Mouse (Mus musculus): ENCODE results near the gene Myef2. TPM values are rescaled to one million over a fixed set of nuclear protein-coding genes. Genes with fewer than 3 reads are reported as not detected.
"Not testable (repeated sequence)": the region's sequence is repeated elsewhere in the genome, so short reads cannot be mapped to it uniquely, and the experiment has no call there.

Myef2 gene
- polyA plus RNA-seq, 1 experiment from 2014 or later, result 263 TPM

DNA sequence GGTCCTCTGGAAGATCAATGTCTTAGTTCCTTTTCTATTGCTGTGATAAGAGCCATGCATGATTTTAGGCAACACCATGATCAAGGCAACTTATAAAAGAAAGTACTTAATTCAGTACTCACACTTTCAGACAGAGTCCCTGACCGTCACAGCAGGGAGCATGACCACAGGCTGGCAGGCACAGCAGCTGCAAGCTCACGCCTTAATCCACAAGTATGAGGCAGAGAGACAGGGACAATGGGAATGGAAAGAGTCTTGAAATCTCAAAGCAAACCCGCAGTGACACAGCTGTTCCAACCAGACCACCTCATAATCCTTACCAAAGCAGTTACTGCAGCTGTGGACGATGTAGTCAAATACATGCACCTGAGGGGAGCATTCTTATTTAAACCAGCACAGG lies 10.7 kb upstream of the Myef2 start:
- Histone ChIP-seq H3K4me2 (ENCODE audit: low read length) (no peak overlapping the region), H3K9ac (replicated peaks; ENCODE audit: low read length) (no peak overlapping the region), H3K4me1 (ENCODE audit: control insufficient read depth, insufficient read depth, low read length) (no peaks in the 10 kb centered on the region), H3K9me3 (ENCODE audit: control insufficient read depth, low read length) (no peaks in the 10 kb centered on the region), H3K27ac (replicated peaks; ENCODE audit: low read depth, low read length) (no peak overlapping the region), H3K36me3 (ENCODE audit: control insufficient read depth, insufficient read depth, low read length) (no peaks in the 10 kb centered on the region), H3K27me3 (ENCODE audit: control insufficient read depth, insufficient read depth, low read length) (no peaks in the 10 kb centered on the region), H3K4me3 (replicated peaks; ENCODE audit: low read depth, low read length) (no peak overlapping the region)
- 19% methylated on average over 4 of the region's 4 CpGs for WGBS
- ATAC-seq (ENCODE audit: low FRiP score, low TSS enrichment) (no peak), DNase-seq (no peak)

GRCm38 (mm10) chr2:125126792-125127191 lies 3.3 kb upstream of the Myef2 start:
- ATAC-seq (ENCODE audit: low FRiP score, low TSS enrichment) (no peak), DNase-seq (no peak)
- Histone ChIP-seq H3K36me3 (ENCODE audit: control insufficient read depth, insufficient read depth, low read length) (no peaks in the 10 kb centered on the region), H3K4me1 (ENCODE audit: control insufficient read depth, insufficient read depth, low read length) (peaks cover 4% of the 10 kb centered on the region; the same call in 1 of the 2 replicates), H3K27me3 (ENCODE audit: control insufficient read depth, insufficient read depth, low read length) (no peaks in the 10 kb centered on the region), H3K9me3 (ENCODE audit: control insufficient read depth, low read length) (no peaks in the 10 kb centered on the region), H3K4me3 (replicated peaks; ENCODE audit: low read depth, low read length) (no peak overlapping the region), H3K9ac (replicated peaks; ENCODE audit: low read length) (no peak overlapping the region), H3K27ac (replicated peaks; ENCODE audit: low read depth, low read length) (no peak overlapping the region), H3K4me2 (ENCODE audit: low read length) (no peak overlapping the region)
- 89% methylated on average over 3 of the region's 3 CpGs for WGBS

- 35% methylated on average over 4 of the region's 4 CpGs for WGBS
- Histone ChIP-seq H3K4me2 (ENCODE audit: low read length) (no peak overlapping the region), H3K9me3 (ENCODE audit: control insufficient read depth, low read length) (no peaks in the 10 kb centered on the region), H3K4me1 (ENCODE audit: control insufficient read depth, insufficient read depth, low read length) (peaks cover 13% of the 10 kb centered on the region), H3K36me3 (ENCODE audit: control insufficient read depth, insufficient read depth, low read length) (no peaks in the 10 kb centered on the region), H3K27me3 (ENCODE audit: control insufficient read depth, insufficient read depth, low read length) (no peaks in the 10 kb centered on the region), H3K4me3 (replicated peaks; ENCODE audit: low read depth, low read length) (no peak overlapping the region), H3K27ac (replicated peaks; ENCODE audit: low read depth, low read length) (no peak overlapping the region), H3K9ac (replicated peaks; ENCODE audit: low read length) (no peak overlapping the region)
- ATAC-seq (ENCODE audit: low FRiP score, low TSS enrichment) (no peak), DNase-seq (no peak)
Observed at GRCm38 (mm10) chr2:125125824-125126223, 2.4 kb upstream of the Myef2 start.

GRCm38 (mm10) chr2:125122624-125123476 lies 611 bp downstream of the Myef2 start:
- H3K9ac ChIP-seq (replicated peaks; ENCODE audit: low read length), result peak overlapping the region; percentile 99
- peak overlapping the region; percentile 70 for H3K4me2 ChIP-seq (ENCODE audit: low read length)
- DNase-seq (peak; percentile 72), ATAC-seq (ENCODE audit: low FRiP score, low TSS enrichment) (peak; percentile 74)
- H3K27me3 ChIP-seq (ENCODE audit: control insufficient read depth, insufficient read depth, low read length), result no peaks in the 10 kb centered on the region
- peak overlapping the region; percentile 97 for H3K27ac ChIP-seq (replicated peaks; ENCODE audit: low read depth, low read length)
- H3K4me1 ChIP-seq (ENCODE audit: control insufficient read depth, insufficient read depth, low read length), result peaks cover 22% of the 10 kb centered on the region
- H3K4me3 ChIP-seq (replicated peaks; ENCODE audit: low read depth, low read length), result peak overlapping the region; percentile 76
- H3K9me3 ChIP-seq (ENCODE audit: control insufficient read depth, low read length), result no peaks in the 10 kb centered on the region
- no peaks in the 10 kb centered on the region for H3K36me3 ChIP-seq (ENCODE audit: control insufficient read depth, insufficient read depth, low read length)
- WGBS, result under 1% methylated on average over 57 of the region's 59 CpGs

DNA sequence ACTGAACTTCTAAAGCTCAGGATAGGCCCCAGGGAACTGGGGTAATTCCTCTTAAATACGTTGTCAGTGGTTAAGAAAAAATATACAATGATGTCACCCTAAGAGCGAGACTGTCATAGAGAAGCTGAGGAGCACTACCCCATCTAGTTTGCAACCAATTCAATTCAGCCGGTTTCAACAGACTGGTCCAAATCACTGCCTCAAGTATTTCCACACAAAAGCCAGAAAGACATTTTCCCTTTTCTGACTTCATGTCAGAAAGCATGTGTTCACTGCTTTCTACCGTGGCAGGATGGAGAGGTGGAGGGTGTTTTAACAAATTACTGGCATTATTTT lies 1.2 kb downstream of the Myef2 start:
- no peaks in the 10 kb centered on the region for H3K27me3 ChIP-seq (ENCODE audit: control insufficient read depth, insufficient read depth, low read length)
- ATAC-seq (ENCODE audit: low FRiP score, low TSS enrichment) (peak; percentile 44; the same call in 1 of the 2 replicates), DNase-seq (peak; percentile 61)
- no peaks in the 10 kb centered on the region for H3K36me3 ChIP-seq (ENCODE audit: control insufficient read depth, insufficient read depth, low read length)
- H3K9me3 ChIP-seq (ENCODE audit: control insufficient read depth, low read length), result no peaks in the 10 kb centered on the region
- H3K27ac ChIP-seq (replicated peaks; ENCODE audit: low read depth, low read length), result peak overlapping the region; percentile 97
- 2% methylated on average over 4 of the region's 4 CpGs for WGBS
- peak overlapping the region; percentile 70 for H3K4me2 ChIP-seq (ENCODE audit: low read length)
- peak overlapping the region; percentile 76 for H3K4me3 ChIP-seq (replicated peaks; ENCODE audit: low read depth, low read length)
- peaks cover 22% of the 10 kb centered on the region for H3K4me1 ChIP-seq (ENCODE audit: control insufficient read depth, insufficient read depth, low read length)
- peak overlapping the region; percentile 99 for H3K9ac ChIP-seq (replicated peaks; ENCODE audit: low read length)

GRCm38 (mm10) chr2:125119381-125120110 lies 3.9 kb downstream of the Myef2 start:
- 67% methylated on average over 6 of the region's 6 CpGs for WGBS
- H3K27ac ChIP-seq (replicated peaks; ENCODE audit: low read depth, low read length), result no peak overlapping the region
- peaks cover 11% of the 10 kb centered on the region for H3K36me3 ChIP-seq (ENCODE audit: control insufficient read depth, insufficient read depth, low read length)
- peak overlapping the region; percentile 3; the same call in 1 of the 2 replicates for H3K4me2 ChIP-seq (ENCODE audit: low read length)
- ATAC-seq (ENCODE audit: low FRiP score, low TSS enrichment), result no peak
- no peaks in the 10 kb centered on the region for H3K27me3 ChIP-seq (ENCODE audit: control insufficient read depth, insufficient read depth, low read length)
- DNase-seq, result no peak
- peaks cover 22% of the 10 kb centered on the region for H3K4me1 ChIP-seq (ENCODE audit: control insufficient read depth, insufficient read depth, low read length)
- H3K9ac ChIP-seq (replicated peaks; ENCODE audit: low read length), result no peak overlapping the region
- no peaks in the 10 kb centered on the region for H3K9me3 ChIP-seq (ENCODE audit: control insufficient read depth, low read length)
- no peak overlapping the region for H3K4me3 ChIP-seq (replicated peaks; ENCODE audit: low read depth, low read length)

- H3K27ac ChIP-seq (replicated peaks; ENCODE audit: low read depth, low read length); H3K9me3 ChIP-seq (ENCODE audit: control insufficient read depth, low read length); DNase-seq; H3K27me3 ChIP-seq (ENCODE audit: control insufficient read depth, insufficient read depth, low read length); H3K4me1 ChIP-seq (ENCODE audit: control insufficient read depth, insufficient read depth, low read length); ATAC-seq (ENCODE audit: low FRiP score, low TSS enrichment); H3K9ac ChIP-seq (replicated peaks; ENCODE audit: low read length); H3K4me3 ChIP-seq (replicated peaks; ENCODE audit: low read depth, low read length); H3K4me2 ChIP-seq (ENCODE audit: low read length): not testable (repeated sequence)
- H3K36me3 ChIP-seq (ENCODE audit: control insufficient read depth, insufficient read depth, low read length), result peaks cover 41% of the 10 kb centered on the region
- WGBS, result 84% methylated on average over 4 of the region's 4 CpGs
Observed at GRCm38 (mm10) chr2:125106536-125106935, 16.9 kb downstream of the Myef2 start.

DNA sequence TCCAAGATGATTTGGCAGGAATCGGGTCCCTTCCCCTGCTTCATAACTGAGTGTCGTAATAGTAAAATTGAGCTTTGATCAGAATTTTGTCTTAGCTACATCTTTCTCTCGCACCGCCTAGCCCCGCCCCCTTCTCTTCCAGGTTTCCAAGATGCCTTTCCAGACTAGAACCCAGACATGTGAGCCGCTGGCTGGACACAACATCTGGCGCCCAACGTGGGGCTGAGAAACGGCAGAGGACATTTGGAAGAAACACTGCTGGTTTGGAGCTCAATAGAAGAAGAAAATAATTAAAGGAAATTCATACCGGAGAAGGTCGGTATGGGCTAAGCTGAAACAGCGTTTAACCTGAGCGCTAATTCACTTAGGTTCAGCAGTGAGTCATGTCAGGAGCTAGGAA lies 19.0 kb downstream of the Myef2 start:
- not testable (repeated sequence) for H3K27me3 ChIP-seq (ENCODE audit: control insufficient read depth, insufficient read depth, low read length); H3K9me3 ChIP-seq (ENCODE audit: control insufficient read depth, low read length); H3K4me3 ChIP-seq (replicated peaks; ENCODE audit: low read depth, low read length); H3K4me2 ChIP-seq (ENCODE audit: low read length); H3K27ac ChIP-seq (replicated peaks; ENCODE audit: low read depth, low read length); ATAC-seq (ENCODE audit: low FRiP score, low TSS enrichment); H3K9ac ChIP-seq (replicated peaks; ENCODE audit: low read length); H3K4me1 ChIP-seq (ENCODE audit: control insufficient read depth, insufficient read depth, low read length); DNase-seq
- H3K36me3 ChIP-seq (ENCODE audit: control insufficient read depth, insufficient read depth, low read length), result peaks cover 44% of the 10 kb centered on the region
- WGBS, result 97% methylated on average over 13 of the region's 13 CpGs

All from midbrain, embryonic 14.5 days (tissue).